Mouse (Mus musculus) CH12.LX (cell line): Measurements from ENCODE around the gene Rpp14. TPM values are rescaled to one million over a fixed set of nuclear protein-coding genes. Genes with fewer than 3 reads are reported as not detected.

ENCODE experiments used
- DNase-seq: peaks from one replicate; pipeline ENCODE4 v3.0.0-alpha.2; 2013; ENCODE audit errors: extremely low read depth
- H3K27ac ChIP-seq: 2 replicates; pipeline ENCODE4 v1.5.1; 2012; ENCODE audit warnings: low read depth, mild to moderate bottlenecking, control low read depth, moderate library complexity; ENCODE audit not compliant: insufficient read depth
- H3K27me3 ChIP-seq: replicated peaks from 2 replicates; pipeline ENCODE3; 2012; ENCODE audit warnings: inconsistent platforms
- H3K36me3 ChIP-seq, 2 experiments: replicated peaks in 1 of 2; 2 replicates each; pipeline versions ENCODE3 to v1.6.1; 2012; ENCODE audit warnings: inconsistent platforms in 1 of 2, low read length in 1 of 2, mild to moderate bottlenecking in 1 of 2, mixed read lengths in 1 of 2, moderate library complexity in 1 of 2; ENCODE audit not compliant: control insufficient read depth in 1 of 2, insufficient read depth in 1 of 2
- H3K4me1 ChIP-seq, 2 experiments: 2 replicates each; pipeline ENCODE4 v1.6.1; 2012; ENCODE audit warnings: inconsistent platforms in 1 of 2, moderate library complexity in 1 of 2; ENCODE audit not compliant: insufficient read depth in 2 of 2, control insufficient read depth in 1 of 2
- H3K4me2 ChIP-seq: 2 replicates; pipeline ENCODE4 v1.6.1; 2012; ENCODE audit warnings: low read depth, mild to moderate bottlenecking, control low read depth; ENCODE audit not compliant: poor library complexity, insufficient read depth, severe bottlenecking
- H3K4me3 ChIP-seq, 3 experiments: fragments of 150-350 bp in 1 of 3; sonication (generic) in 1 of 3; replicated peaks in 1 of 3; 2 replicates each; pipeline versions ENCODE3 to v1.5.1; 2011 to 2012; ENCODE audit warnings: low read depth in 2 of 3, low read length in 2 of 3, mild to moderate bottlenecking in 2 of 3, moderate library complexity in 2 of 3, control low read depth in 1 of 3, improper control_type of control experiment in 1 of 3, inconsistent platforms in 1 of 3, mixed read lengths in 1 of 3; ENCODE audit not compliant: poor library complexity in 1 of 3
- H3K79me2 ChIP-seq: replicated peaks from 2 replicates; pipeline ENCODE4 v1.6.1; 2012; ENCODE audit warnings: mild to moderate bottlenecking, moderate library complexity; ENCODE audit not compliant: control insufficient read depth, poor library complexity, insufficient read depth, severe bottlenecking; ENCODE audit errors: extremely low read depth
- H3K9ac ChIP-seq: 2 replicates; pipeline ENCODE4 v1.6.1; 2012; ENCODE audit warnings: low read depth, mild to moderate bottlenecking, control low read depth, moderate library complexity; ENCODE audit not compliant: insufficient read depth
- H3K9me3 ChIP-seq: replicated peaks from 2 replicates; pipeline ENCODE3; 2012; ENCODE audit warnings: low read length, inconsistent platforms, mixed read lengths
- BHLHE40 ChIP-seq: IDR thresholded peaks from 2 replicates; pipeline ENCODE4 v1.6.1; 2011; ENCODE audit warnings: mild to moderate bottlenecking, low read depth, low read length, improper control_type of control experiment
- CTCF ChIP-seq, 2 experiments: IDR thresholded peaks in 1 of 2; conservative IDR thresholded peaks in 1 of 2; 2 replicates each; pipeline ENCODE4 v1.5.1; 2011 to 2012; ENCODE audit warnings: low read depth in 2 of 2, low read length in 2 of 2, improper control_type of control experiment in 1 of 2, inconsistent platforms in 1 of 2, mild to moderate bottlenecking in 1 of 2, moderate library complexity in 1 of 2
- IRF4 ChIP-seq: IDR thresholded peaks from 2 replicates; pipeline ENCODE4 v1.6.1; 2014; ENCODE audit warnings: low read depth, mild to moderate bottlenecking, inconsistent platforms, low read length, improper control_type of control experiment
- JUN ChIP-seq: IDR thresholded peaks from 2 replicates; pipeline ENCODE4 v1.6.1; 2011; ENCODE audit warnings: low read depth, mild to moderate bottlenecking, low read length, improper control_type of control experiment, moderate library complexity; ENCODE audit not compliant: insufficient read depth
- MEF2A ChIP-seq: IDR thresholded peaks from 2 replicates; pipeline ENCODE4 v1.6.1; 2014; ENCODE audit warnings: low read depth, mild to moderate bottlenecking, inconsistent platforms, low read length, improper control_type of control experiment, borderline replicate concordance
- RAD21 ChIP-seq: IDR thresholded peaks from 2 replicates; pipeline ENCODE4 v1.6.1; 2011; ENCODE audit warnings: low read depth, mild to moderate bottlenecking, low read length, improper control_type of control experiment, moderate library complexity
- SMC3 ChIP-seq: IDR thresholded peaks from 2 replicates; pipeline ENCODE4 v1.6.1; 2011; ENCODE audit warnings: low read depth, low read length, improper control_type of control experiment
- ZC3H11A ChIP-seq: IDR thresholded peaks from 2 replicates; pipeline ENCODE4 v1.6.1; 2012; ENCODE audit warnings: low read depth, mild to moderate bottlenecking, inconsistent platforms, low read length, improper control_type of control experiment
- dilution Hi-C: fragments of 300-500 bp; cut with MboI; formaldehyde crosslinking; loops from 2 replicates; pipeline ENCODE4 v1.14.3; 2020; ENCODE audit warnings: low sequenced_read_pairs; ENCODE audit not compliant: extremely low pct_unique_long_range_greater_than_20kb, extremely low pct_ligation_motif_present
- in situ Hi-C: fragments of 300-500 bp; cut with MboI; formaldehyde crosslinking; loops from 3 replicates; pipeline ENCODE4 v1.14.3; 2019; ENCODE audit warnings: low sequenced_read_pairs, low pct_ligation_motif_present, low pct_unique_long_range_greater_than_20kb, mixed read lengths
- polyA plus RNA-seq: library from polyadenylated mRNA; unstranded; fragments of >175 nt; gene quantifications from 2 replicates; pipeline ENCODE4 v1.2.1, GENCODE M21; 2012; ENCODE audit warnings: low read depth; ENCODE audit not compliant: insufficient read length
- total RNA-seq, 2 experiments: library from RNA; depleted of rRNA; stranded (reverse); fragments of 300-350 nt in 1 of 2; fragments of >200 nt in 1 of 2; gene quantifications; 2 replicates each; pipeline ENCODE4 v1.2.3; 2012 to 2014

The Rpp14 gene
- total and polyA plus RNA-seq, 3 experiments = 32.4 to 140 (median 101) TPM

GRCm38 (mm10) chr14:8030535-8030934 lies 49.6 kb upstream of the Rpp14 start:
- TF ChIP-seq ZC3H11A = no peak
- TF ChIP-seq BHLHE40 = 0 out of 2 replicates have a peak, but pooled peaks have one; percentile 27
- in situ Hi-C loops = no loop called here
- Histone ChIP-seq H3K27ac (no peak overlapping the region), H3K4me1 (peaks cover 15 to 33% of the 10 kb centered on the region in 2 experiments), H3K4me2 (no peak overlapping the region), H3K36me3 (peaks cover 0 to 55% of the 10 kb centered on the region in 2 experiments), H3K9ac (no peak overlapping the region), H3K27me3 (no peaks in the 10 kb centered on the region), H3K79me2 (no peaks in the 10 kb centered on the region), H3K9me3 (no peaks in the 10 kb centered on the region), H3K4me3 (no peak overlapping the region)
- dilution Hi-C loops = no loop called here
- no peak for DNase-seq

GRCm38 (mm10) chr14:8032087-8032944 lies 47.9 kb upstream of the Rpp14 start:
- TF ChIP-seq RAD21 (no peak), CTCF (conservative IDR thresholded peaks at IDR 0.05 in 1 of 2, IDR thresholded peaks at IDR 0.05 in 1 of 2; ENCODE audit: low read depth in 2 of 2, low read length in 2 of 2) (peak in 1 of 2 experiments; percentile 21; a peak in 1 of 4 replicates), SMC3 (peak; percentile 12; the same call in 1 of the 2 replicates), JUN (no peak), IRF4 (no peak)
- Histone ChIP-seq H3K4me2 (no peak overlapping the region), H3K27ac (no peak overlapping the region), H3K4me3 (no peak overlapping the region), H3K9ac (no peak overlapping the region), H3K36me3 (peaks cover 0 to 58% of the 10 kb centered on the region in 2 experiments), H3K9me3 (no peaks in the 10 kb centered on the region), H3K4me1 (peaks cover 15 to 33% of the 10 kb centered on the region in 2 experiments), H3K27me3 (no peaks in the 10 kb centered on the region), H3K79me2 (no peaks in the 10 kb centered on the region)
- dilution Hi-C loops = no loop called here
- no peak for DNase-seq
- in situ Hi-C loops = no loop called here

- Histone ChIP-seq H3K36me3 (peaks cover 1 to 55% of the 10 kb centered on the region in 2 experiments), H3K4me1 (peaks cover 18 to 30% of the 10 kb centered on the region in 2 experiments), H3K79me2 (no peaks in the 10 kb centered on the region), H3K4me2 (no peak overlapping the region), H3K27me3 (no peaks in the 10 kb centered on the region), H3K9ac (no peak overlapping the region), H3K4me3 (no peak overlapping the region), H3K27ac (no peak overlapping the region), H3K9me3 (no peaks in the 10 kb centered on the region)
- no peak for DNase-seq
- TF ChIP-seq MEF2A = no peak
- in situ Hi-C loops = no loop called here
- dilution Hi-C loops = no loop called here
Measured at GRCm38 (mm10) chr14:8034561-8034960, 45.6 kb upstream of the Rpp14 start.
